Mouse (Mus musculus): ENCODE results near the gene Pax7.
A peak's percentile ranks its signal among the peaks of the same experiment; 100 is the strongest.

Gene Pax7

GRCm38 (mm10) chr4:139833036-139833634 is at the start of gene Pax7:
Pax7 (minus strand) TSS chr4:139833528.
- no peak for DNase-seq (ENCODE audit: low spot score in 2 of 2)

DNA sequence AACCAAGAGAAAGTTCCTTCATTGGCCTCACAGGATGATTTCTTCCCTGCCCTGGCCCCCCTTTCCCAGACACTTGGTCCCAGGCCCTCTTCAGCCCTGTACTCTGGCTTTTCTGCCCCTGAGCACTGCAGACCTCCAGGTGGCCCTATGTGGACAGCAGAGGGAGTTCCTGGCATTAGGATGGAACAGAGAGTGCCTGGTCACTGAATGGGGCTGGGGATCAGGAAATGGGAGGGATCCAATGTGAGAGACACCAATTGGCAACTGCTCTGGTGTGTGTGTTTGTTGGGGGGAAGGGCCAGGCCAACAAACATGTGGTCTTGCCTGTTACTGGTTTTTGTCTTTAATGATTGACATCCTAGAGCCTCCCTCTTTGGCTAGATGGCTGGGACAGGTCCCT is 48.5 kb upstream of the Pax7 start:
- DNase-seq (ENCODE audit: low spot score in 2 of 2), result no peak

DNA sequence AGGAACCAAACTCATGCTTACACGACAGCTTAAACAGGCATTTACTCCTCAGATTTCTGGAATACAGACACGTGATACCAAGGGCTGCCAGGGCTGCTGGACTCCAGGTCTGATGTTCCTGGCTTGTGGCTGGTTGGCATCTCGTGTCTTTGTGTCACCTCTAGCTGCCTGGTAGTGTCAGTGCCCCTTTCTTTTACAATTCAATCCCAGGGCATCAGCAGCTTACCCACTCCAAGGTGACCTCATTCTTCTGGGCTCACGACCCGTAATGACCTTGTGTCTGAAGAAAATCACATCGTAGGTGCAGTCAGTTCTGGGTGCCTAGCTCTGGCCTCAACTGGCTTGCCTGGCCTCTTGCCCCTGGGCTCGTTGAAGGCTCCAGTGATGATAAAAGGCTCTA is 46.0 kb upstream of the Pax7 start:
- no peak for DNase-seq (ENCODE audit: low spot score in 2 of 2)

DNA sequence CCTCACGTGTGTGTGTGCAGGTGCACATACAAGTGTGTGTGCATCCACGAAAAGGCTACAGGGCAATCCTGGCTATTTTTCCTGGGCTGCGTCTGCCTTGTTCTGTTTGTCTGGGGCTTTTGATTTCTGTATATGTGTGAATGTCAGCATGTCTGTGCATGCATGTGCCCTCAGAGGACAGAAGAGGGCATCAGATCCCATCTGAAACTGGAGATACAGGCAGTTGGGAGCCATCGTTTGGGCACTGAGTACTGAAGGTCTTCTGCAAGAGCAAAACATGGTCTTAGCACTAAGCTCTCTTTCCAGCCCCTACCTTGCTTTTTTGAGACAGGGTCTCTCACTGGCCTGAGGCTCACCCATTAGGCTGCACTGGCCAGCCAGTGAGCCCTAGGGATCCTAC is 45.1 kb upstream of the Pax7 start:
- peak in 1 of 2 experiments; percentile 17 for DNase-seq (ENCODE audit: low spot score in 2 of 2)

GRCm38 (mm10) chr4:139877269-139877668 is 43.9 kb upstream of the Pax7 start:
- peak; percentile 32 to 72 for DNase-seq (ENCODE audit: low spot score in 2 of 2)

DNA sequence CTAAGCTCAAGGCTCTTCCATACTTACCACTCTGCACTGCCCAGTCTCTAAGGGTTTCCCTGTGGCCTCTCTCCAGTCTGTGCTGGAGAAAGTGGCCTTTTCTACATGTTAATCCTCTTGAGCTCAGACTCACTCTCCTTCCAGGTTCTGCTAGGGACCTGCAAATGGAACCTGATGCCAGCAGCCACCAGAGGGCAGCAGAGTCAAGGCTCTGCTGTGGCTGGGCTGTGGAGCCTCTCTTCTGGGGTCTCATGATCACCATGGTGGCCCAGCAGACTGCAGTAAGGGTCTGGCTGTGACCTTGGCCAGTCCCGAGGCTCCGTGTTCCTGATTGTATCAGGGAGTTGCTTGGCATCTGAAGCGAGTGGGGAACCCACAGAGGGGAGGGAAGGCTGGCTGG is 39.3 kb upstream of the Pax7 start:
- DNase-seq (ENCODE audit: low spot score in 2 of 2), result peak; percentile 25 to 59

DNA sequence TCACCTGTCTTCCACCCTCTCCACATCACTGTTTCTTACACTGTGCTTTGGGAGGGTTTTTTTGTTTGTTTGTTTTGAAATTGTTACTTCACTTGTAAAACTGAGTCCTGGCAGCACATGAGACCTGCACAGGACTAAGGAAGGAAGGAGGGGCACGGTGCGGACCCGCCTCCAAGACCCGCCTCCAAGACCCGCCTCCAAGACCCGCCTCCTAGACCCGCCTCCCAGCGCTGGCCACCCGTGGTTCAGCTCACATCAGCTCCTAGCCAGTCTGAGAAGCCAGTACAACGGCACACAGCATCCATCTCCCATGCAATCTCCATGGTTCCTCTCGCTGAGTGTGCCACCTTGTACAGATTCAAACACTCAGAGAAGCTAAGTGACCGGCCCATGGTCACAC is 38.4 kb upstream of the Pax7 start:
- DNase-seq (ENCODE audit: low spot score in 2 of 2), result no peak

DNA sequence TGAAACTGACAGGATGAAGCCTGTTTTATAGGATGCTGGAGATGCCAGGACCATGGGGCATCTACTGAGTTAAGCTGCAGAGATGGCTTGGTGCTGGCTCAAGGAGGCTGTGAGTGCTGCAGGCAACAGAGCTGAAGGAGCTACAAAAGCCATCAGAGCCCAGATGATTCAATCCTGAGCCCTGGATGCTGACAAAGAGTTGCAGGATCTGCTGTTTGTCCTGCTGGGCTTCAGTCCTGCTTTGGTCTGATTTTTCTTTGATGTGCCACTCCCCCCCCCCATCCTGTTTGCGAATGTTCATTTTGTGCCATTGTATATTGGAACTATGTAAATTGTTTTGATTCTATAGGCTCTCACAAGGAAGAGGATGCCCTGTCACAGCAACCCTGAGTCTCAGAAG is 29.9 kb upstream of the Pax7 start:
- DNase-seq (ENCODE audit: low spot score in 2 of 2), result no peak

- DNase-seq (ENCODE audit: low spot score in 2 of 2), result peak; percentile 43 to 83
Measured at GRCm38 (mm10) chr4:139858635-139859176, 25.4 kb upstream of the Pax7 start.

DNA sequence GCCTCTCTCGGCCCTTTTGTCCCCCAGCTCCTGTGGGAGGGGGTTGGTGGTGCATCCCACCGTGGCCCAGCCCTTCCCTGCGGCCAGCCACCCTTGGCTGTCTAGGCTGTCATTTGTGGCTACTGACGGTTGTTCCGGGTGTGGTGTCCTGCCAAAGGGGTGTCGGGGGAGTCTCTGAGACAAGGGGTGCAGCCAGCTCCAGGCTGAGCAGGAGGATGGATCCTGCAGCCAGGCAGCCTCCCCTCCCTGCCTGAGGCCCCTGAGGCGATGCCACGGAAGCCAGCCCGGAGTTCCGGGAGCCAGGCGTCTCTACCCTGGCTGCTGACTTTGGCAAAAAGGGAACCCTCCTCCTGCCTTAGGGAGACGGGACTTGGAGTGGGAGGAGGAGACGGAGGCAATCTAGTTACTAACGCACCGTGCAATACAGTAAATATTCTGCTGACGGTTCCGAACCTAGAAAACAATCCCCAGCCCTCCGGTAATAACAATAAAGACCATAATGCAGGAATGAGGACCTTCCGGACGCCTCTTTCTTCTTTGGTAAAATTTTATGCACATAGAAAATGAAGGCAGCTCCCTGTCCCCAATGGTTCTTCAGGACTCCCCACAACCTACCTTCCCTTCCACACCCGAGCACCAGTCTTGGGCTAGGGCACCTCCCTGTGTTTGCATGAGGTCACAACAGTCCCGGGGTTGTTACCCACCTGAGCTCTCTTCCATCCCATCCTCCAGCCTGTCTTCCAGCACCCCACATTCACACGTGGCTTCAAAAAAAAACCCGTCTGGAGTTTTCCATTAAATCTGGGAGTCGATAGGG is 19.1 kb upstream of the Pax7 start:
- no peak for DNase-seq (ENCODE audit: low spot score in 2 of 2)

DNA sequence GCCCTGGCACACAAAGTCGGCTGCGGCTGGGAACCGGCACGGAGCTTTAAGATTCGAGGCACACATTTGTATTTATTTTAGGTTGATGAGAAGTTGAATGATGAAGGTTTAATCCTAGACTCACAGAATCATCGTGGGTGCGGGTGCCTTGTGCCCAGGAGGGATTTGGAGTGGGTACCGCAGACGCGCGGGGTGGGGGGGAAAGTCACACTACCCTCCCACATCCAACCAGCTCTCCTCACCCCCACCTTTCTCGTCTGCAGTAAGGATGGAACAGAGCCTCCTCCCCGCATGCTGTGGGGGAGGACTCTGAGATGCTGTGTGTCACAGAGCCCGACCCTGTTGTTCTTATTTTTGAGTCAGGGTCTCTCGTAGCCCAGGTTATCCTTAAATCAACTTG is 18.1 kb upstream of the Pax7 start:
- DNase-seq (ENCODE audit: low spot score in 2 of 2), result no peak

- DNase-seq (ENCODE audit: low spot score in 2 of 2), result no peak
Measured at GRCm38 (mm10) chr4:139850547-139851170, 17.3 kb upstream of the Pax7 start.

DNA sequence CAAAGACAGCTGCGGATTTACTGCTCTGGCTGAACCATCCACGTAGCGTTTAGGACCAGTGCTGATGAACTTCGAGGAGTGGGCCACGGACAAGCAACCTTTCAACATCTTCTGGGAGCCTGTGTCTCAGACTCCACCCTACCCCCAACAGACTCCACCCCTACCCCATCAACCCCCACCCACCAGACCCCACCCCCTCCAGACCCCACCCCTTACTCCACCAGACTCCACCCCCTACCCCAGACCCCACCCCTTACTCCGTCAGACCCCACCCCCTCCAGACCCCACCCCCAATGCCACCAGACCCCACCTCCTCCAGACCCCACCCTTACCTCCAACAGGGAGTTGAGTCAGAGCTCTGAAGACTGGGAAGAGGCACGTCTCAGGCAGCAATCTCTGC is 10.1 kb upstream of the Pax7 start:
- DNase-seq (ENCODE audit: low spot score in 2 of 2), result no peak

DNA sequence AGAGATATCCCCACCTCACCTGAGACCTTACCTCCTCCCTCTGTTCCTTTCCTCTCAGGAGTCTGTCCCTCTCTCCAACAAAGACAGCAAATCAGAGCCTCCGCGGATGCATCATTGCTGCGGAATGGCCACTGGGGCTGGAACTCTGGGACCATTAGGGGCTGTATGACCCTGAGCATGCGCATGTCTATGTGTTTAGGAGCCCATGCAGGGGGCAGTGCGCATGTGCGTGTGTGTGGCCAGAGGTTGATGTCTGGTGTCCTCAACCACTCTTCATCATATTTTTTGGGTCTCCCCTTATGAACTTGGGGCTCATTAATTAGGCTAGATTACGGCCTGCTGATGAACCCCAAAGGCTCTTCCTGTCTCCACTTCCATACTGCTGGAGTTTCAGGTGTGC is 9.6 kb upstream of the Pax7 start:
- DNase-seq (ENCODE audit: low spot score in 2 of 2), result no peak

DNA sequence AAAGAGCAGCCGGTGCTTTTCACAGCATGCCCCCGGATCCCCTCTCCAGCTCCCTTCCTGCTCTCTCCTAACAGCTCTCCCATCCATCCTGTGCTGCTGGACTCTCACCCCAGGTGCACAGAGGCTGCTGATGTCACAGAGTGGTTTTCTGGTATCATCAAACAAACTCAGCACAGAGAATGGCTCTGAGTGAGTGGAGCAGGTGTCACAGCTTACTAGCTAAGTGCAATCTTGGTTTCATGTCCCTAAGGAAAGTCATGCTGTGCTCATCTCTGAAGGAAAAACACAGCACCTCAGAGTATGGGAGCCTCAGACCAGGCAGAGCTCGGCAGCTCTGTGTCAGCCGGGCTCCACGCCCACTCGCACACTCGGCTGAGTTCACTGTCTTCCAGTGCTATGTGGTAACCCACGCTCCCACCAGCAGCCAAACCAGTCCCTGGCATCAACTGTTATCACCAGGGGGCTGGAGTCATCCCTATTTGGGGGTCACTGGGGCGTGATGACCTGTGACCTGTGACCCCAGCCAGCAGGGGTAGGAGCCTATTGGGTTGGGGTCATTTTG is 7.7 kb upstream of the Pax7 start:
- no peak for DNase-seq (ENCODE audit: low spot score in 2 of 2)

GRCm38 (mm10) chr4:139840442-139840841 is 7.1 kb upstream of the Pax7 start:
- DNase-seq (ENCODE audit: low spot score in 2 of 2), result no peak

DNA sequence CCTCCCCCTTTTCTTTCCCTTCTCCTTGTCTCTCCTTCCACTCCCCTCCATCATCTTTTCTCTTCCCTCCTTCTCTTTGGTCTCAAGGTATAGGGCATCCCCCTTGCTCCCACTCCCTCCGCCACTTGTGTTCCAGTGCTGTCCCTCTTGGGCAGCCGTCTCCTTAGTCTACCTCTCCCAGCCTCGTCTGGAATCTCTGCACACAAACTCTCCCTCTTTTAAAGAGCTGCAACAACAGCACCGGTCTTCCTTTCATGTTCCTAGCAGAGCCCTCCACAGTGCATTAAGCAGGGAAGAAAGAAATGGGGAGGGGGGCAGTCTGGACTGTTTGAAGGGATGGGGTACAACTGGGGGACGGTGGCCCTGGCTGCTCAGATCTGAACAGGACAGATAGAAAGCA is 3.4 kb upstream of the Pax7 start:
- DNase-seq (ENCODE audit: low spot score in 2 of 2), result no peak

- DNase-seq (ENCODE audit: low spot score in 2 of 2), result no peak
Measured at GRCm38 (mm10) chr4:139836196-139836595, 2.9 kb upstream of the Pax7 start.

GRCm38 (mm10) chr4:139833817-139834401 is 581 bp upstream of the Pax7 start:
- DNase-seq (ENCODE audit: low spot score in 2 of 2), result no peak

GRCm38 (mm10) chr4:139832281-139833035 is 870 bp downstream of the Pax7 start:
- no peak for DNase-seq (ENCODE audit: low spot score in 2 of 2)

GRCm38 (mm10) chr4:139831501-139832230 is 1.7 kb downstream of the Pax7 start:
- no peak for DNase-seq (ENCODE audit: low spot score in 2 of 2)
